Comparison of ENCODE assay signal across 8 mouse cellular contexts in the genomic region with DNA sequence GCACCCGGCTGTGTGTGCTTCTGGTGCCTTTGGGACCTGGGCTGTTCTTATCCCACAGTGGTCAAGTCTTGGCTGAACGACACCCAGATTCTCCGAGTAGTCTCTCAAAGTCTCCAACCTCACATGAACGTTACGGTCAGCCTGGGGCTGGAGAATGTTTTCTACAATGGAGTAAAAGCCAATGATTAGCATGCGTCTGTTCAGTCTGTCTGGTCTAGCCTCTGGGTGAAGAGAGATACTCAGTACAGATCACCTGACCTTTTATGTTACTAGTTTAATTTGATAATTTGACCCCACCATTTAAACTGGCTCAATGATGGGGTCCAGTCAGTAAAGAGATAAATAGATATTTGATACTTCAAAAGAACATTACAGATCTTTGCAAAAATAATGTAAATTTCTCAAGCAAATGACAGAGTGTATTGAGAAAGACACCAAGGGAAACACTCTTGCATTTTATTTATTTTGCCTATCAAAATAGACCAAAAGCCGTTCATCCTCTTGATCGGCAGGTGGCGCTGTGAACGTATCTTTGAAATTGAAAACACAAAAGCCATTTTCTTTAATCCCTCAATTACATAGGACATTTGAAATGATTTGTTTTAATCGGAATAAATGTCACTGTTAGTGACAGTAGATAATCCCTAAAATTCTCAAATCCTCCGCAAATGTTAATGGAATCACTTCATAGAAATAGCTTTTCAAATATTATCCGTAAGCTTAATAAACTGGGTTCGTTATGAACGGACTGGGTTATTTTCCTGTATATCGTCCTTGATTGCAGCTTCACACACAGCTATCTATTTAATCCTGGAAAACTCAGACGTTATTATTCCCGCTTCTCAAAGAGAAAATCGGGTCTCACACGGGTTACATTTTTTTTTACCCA. TPM values are rescaled to one million over a fixed set of nuclear protein-coding genes. Genes with fewer than 3 reads are reported as not detected.
DNase-seq lines count a peak whose midpoint lies in the region; ATAC-seq and TF ChIP-seq lines count a peak whose summit lies in the region.

No protein-coding gene starts in this region.

- no peak overlapping the region for H3K9ac ChIP-seq in intestine, embryonic 16.5 days (ENCODE audit: low read depth, low read length)
- peak overlapping the region; percentile 44 for H3K9ac ChIP-seq in limb, embryonic 14.5 days (ENCODE audit: low read depth, low read length, severe bottlenecking)
- peak overlapping the region; percentile 46 for H3K9ac ChIP-seq in midbrain, embryonic 15.5 days
- no peak overlapping the region for H3K9ac ChIP-seq in stomach, embryonic 15.5 days

- no peak for TF ChIP-seq CTCF in thymus, adult 2 months (IDR thresholded peaks at IDR 0.05; ENCODE audit: borderline replicate concordance, control insufficient read depth, extremely low read depth, insufficient read depth, low read length, poor library complexity)

- no peaks in the 10 kb centered on the region for H3K27me3 ChIP-seq in thymus, adult 2 months (ENCODE audit: control insufficient read depth, insufficient read depth, low read length)
- H3K27me3 ChIP-seq in intestine, embryonic 16.5 days (replicated peaks; ENCODE audit: control insufficient read depth, insufficient read depth, low read length) = no peaks in the 10 kb centered on the region
- no peaks in the 10 kb centered on the region for H3K27me3 ChIP-seq in limb, embryonic 14.5 days (ENCODE audit: control insufficient read depth, insufficient read depth, low read length)
- no peaks in the 10 kb centered on the region for H3K27me3 ChIP-seq in midbrain, embryonic 15.5 days (replicated peaks)
- H3K27me3 ChIP-seq in stomach, embryonic 15.5 days (replicated peaks) = no peaks in the 10 kb centered on the region

- DNase-seq in thymus, adult 2 months = peak; percentile 46
- DNase-seq in thymus, adult 18-20 months = no peak
- peak; percentile 82 to 85 for DNase-seq in cerebellum, postnatal 14 days
- peak; percentile 57 for DNase-seq in gastrocnemius, postnatal 10 days
- peak; percentile 77 for DNase-seq in limb, embryonic 14.5 days (ENCODE audit: low spot score)

- H3K4me2 ChIP-seq in intestine, embryonic 16.5 days (ENCODE audit: low read depth, low read length) = peak overlapping the region; percentile 50
- peak overlapping the region; percentile 59 for H3K4me2 ChIP-seq in limb, embryonic 14.5 days (replicated peaks; ENCODE audit: low read depth, low read length, severe bottlenecking)
- peak overlapping the region; percentile 54 for H3K4me2 ChIP-seq in midbrain, embryonic 15.5 days
- peak overlapping the region; percentile 56 for H3K4me2 ChIP-seq in stomach, embryonic 15.5 days

- no peak for ATAC-seq in intestine, embryonic 16.5 days
- no peak for ATAC-seq in limb, embryonic 14.5 days (ENCODE audit: low FRiP score, low read depth)
- ATAC-seq in midbrain, embryonic 15.5 days (replicated peaks) = peak; percentile 41
- no peak for ATAC-seq in stomach, embryonic 15.5 days (ENCODE audit: insufficient read depth, low FRiP score, low read depth)

- TF ChIP-seq POLR2A in thymus, adult 2 months (IDR thresholded peaks at IDR 0.05; ENCODE audit: control insufficient read depth, extremely low read depth, insufficient read depth, low read length, poor library complexity) = no peak
- no peak for TF ChIP-seq POLR2A in limb, embryonic 14.5 days (IDR thresholded peaks at IDR 0.05; ENCODE audit: borderline replicate concordance, extremely low read depth, insufficient read depth, insufficient read length)

- WGBS in thymus, adult 2 months = 39% methylated on average over 20 of the region's 20 CpGs
- WGBS in intestine, embryonic 16.5 days = 29% methylated on average over 20 of the region's 20 CpGs
- WGBS in limb, embryonic 14.5 days = 31% methylated on average over 20 of the region's 20 CpGs
- 14% methylated on average over 20 of the region's 20 CpGs for WGBS in midbrain, embryonic 15.5 days
- 29% methylated on average over 20 of the region's 20 CpGs for WGBS in stomach, embryonic 15.5 days

- H3K27ac ChIP-seq in thymus, adult 2 months (ENCODE audit: control insufficient read depth, insufficient read depth, low read length) = no peak overlapping the region
- no peak overlapping the region for H3K27ac ChIP-seq in intestine, embryonic 16.5 days (ENCODE audit: low read length)
- H3K27ac ChIP-seq in limb, embryonic 14.5 days (replicated peaks; ENCODE audit: low read depth, low read length) = no peak overlapping the region
- H3K27ac ChIP-seq in midbrain, embryonic 15.5 days = peak overlapping the region; percentile 81
- H3K27ac ChIP-seq in stomach, embryonic 15.5 days = no peak overlapping the region

- H3K36me3 ChIP-seq in thymus, adult 2 months (ENCODE audit: control insufficient read depth, insufficient read depth, low read length) = no peaks in the 10 kb centered on the region
- no peaks in the 10 kb centered on the region for H3K36me3 ChIP-seq in intestine, embryonic 16.5 days (ENCODE audit: control insufficient read depth, insufficient read depth, low read length)
- H3K36me3 ChIP-seq in limb, embryonic 14.5 days (ENCODE audit: control insufficient read depth, insufficient read depth, low read length) = no peaks in the 10 kb centered on the region
- no peaks in the 10 kb centered on the region for H3K36me3 ChIP-seq in midbrain, embryonic 15.5 days (replicated peaks)
- no peaks in the 10 kb centered on the region for H3K36me3 ChIP-seq in stomach, embryonic 15.5 days

- H3K4me3 ChIP-seq in thymus, adult 2 months (ENCODE audit: control insufficient read depth, insufficient read depth, low read length) = no peak overlapping the region
- peak overlapping the region; percentile 31; the same call in 1 of the 2 replicates for H3K4me3 ChIP-seq in intestine, embryonic 16.5 days (ENCODE audit: low read length)
- peak overlapping the region; percentile 36 for H3K4me3 ChIP-seq in limb, embryonic 14.5 days (replicated peaks; ENCODE audit: low read length)
- H3K4me3 ChIP-seq in midbrain, embryonic 15.5 days = peak overlapping the region; percentile 39
- peak overlapping the region; percentile 24; the same call in 1 of the 2 replicates for H3K4me3 ChIP-seq in stomach, embryonic 15.5 days (replicated peaks)

- no peaks in the 10 kb centered on the region for H3K9me3 ChIP-seq in intestine, embryonic 16.5 days (ENCODE audit: control insufficient read depth, low read length)
- H3K9me3 ChIP-seq in limb, embryonic 14.5 days (ENCODE audit: control insufficient read depth, low read length) = no peaks in the 10 kb centered on the region
- no peaks in the 10 kb centered on the region for H3K9me3 ChIP-seq in midbrain, embryonic 15.5 days
- H3K9me3 ChIP-seq in stomach, embryonic 15.5 days = no peaks in the 10 kb centered on the region

- H3K4me1 ChIP-seq in thymus, adult 2 months (replicated peaks; ENCODE audit: control insufficient read depth, insufficient read depth, low read length) = no peaks in the 10 kb centered on the region
- 0 out of 2 replicates have a peak, but pooled peaks cover under 1% of the 10 kb centered on the region for H3K4me1 ChIP-seq in intestine, embryonic 16.5 days (ENCODE audit: control insufficient read depth, insufficient read depth, low read length)
- no peaks in the 10 kb centered on the region for H3K4me1 ChIP-seq in limb, embryonic 14.5 days (ENCODE audit: control insufficient read depth, insufficient read depth, low read length)
- H3K4me1 ChIP-seq in midbrain, embryonic 15.5 days = peaks cover 16% of the 10 kb centered on the region
- no peaks in the 10 kb centered on the region for H3K4me1 ChIP-seq in stomach, embryonic 15.5 days

RNA-seq across cellular contexts. Expression of a gene that starts 29.3 kb away (rescaled TPM):
- polyA plus RNA-seq in thymus, adult 2 months (2012; rRNA removed) = 0.18 TPM in 1 of 2 replicates, not detected in the other
- total RNA-seq in gastrocnemius, postnatal 10 days (2021) = not detected
- 0.28 and 0.33 TPM in 2 replicates for polyA plus RNA-seq in intestine, embryonic 16.5 days (2015; fragmentation: Nextera tagmentation; extraction: Ambion mirVana)
- not detected in 2 replicates for polyA plus RNA-seq in limb, embryonic 14.5 days (2012; rRNA removed)
- not detected in 2 replicates for polyA plus RNA-seq in limb, embryonic 14.5 days (2014; fragmentation: Nextera tagmentation; extraction: Ambion mirVana)
- not detected in 2 replicates for polyA plus RNA-seq in midbrain, embryonic 15.5 days (2015; fragmentation: Nextera tagmentation; extraction: Ambion mirVana)
- 0.27 TPM in 2 replicates for polyA plus RNA-seq in stomach, embryonic 15.5 days (2015; fragmentation: Nextera tagmentation; extraction: Ambion mirVana)

Comparison
In these comparisons a context has a peak if more than half of its experiments do, and no peak if none do; other contexts are left out.
1. DNase-seq: peak in thymus, adult 2 months (single experiment), cerebellum, postnatal 14 days (2 of 2), gastrocnemius, postnatal 10 days (single experiment) and limb, embryonic 14.5 days (single experiment); none in thymus, adult 18-20 months (0 of 2).
2. H3K9ac ChIP-seq: peak in limb, embryonic 14.5 days (single experiment) and midbrain, embryonic 15.5 days (single experiment); none in intestine, embryonic 16.5 days (single experiment) and stomach, embryonic 15.5 days (single experiment).
3. Peak in every context shown above with its lines, with median percentiles within 50 percentile points of each other: H3K4me2 ChIP-seq.